Mouse (Mus musculus): ENCODE measurements around the gene Clcn5. TPM values are rescaled to one million over a fixed set of nuclear protein-coding genes. Genes with fewer than 3 reads are reported as not detected.
A peak's percentile ranks its signal among the peaks of the same experiment; 100 is the strongest.

Gene Clcn5
- polyA plus RNA-seq, 1 experiment, result 6.7 TPM

DNA sequence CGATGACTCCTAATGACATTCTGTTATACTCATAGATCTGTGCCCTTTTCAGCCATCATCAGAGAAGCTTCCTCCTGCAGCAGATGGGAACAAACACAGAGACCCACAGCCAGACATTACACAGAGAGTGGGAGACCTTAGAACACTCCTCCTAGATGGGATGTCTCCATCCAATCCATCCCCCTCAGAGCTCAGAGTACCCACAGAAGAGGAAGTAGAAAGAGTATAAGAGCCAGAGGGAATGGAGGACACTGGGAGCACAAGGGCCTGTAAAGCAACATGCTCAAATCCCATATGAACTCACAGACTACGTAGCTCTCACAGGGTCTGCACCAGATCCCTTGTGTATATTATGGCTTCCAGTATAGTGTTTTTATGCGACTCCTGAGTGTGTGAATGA, 115.6 kb downstream of the Clcn5 start:
- no peak overlapping the region for H3K27ac ChIP-seq (ENCODE audit: insufficient read depth, low read depth, low read length)
- 87% methylated on average over 3 of the region's 3 CpGs for WGBS
- H3K36me3 ChIP-seq (ENCODE audit: control insufficient read depth, insufficient read depth, low read length), result no peaks in the 10 kb centered on the region
- no peaks in the 10 kb centered on the region for H3K27me3 ChIP-seq (ENCODE audit: control insufficient read depth, insufficient read depth, low read length)
- no peaks in the 10 kb centered on the region for H3K4me1 ChIP-seq (ENCODE audit: control insufficient read depth, insufficient read depth, insufficient read length, low read length)
- TF ChIP-seq POLR2A (IDR thresholded peaks at IDR 0.05; ENCODE audit: low read depth, low read length), result no peak
- TF ChIP-seq CTCF (IDR thresholded peaks at IDR 0.05; ENCODE audit: extremely low read depth, insufficient read length, insufficient replicate concordance, low read depth, low read length), result no peak
- H3K4me3 ChIP-seq (ENCODE audit: low read depth, low read length), result no peak overlapping the region

GRCm38 (mm10) chrX:7197833-7198232, 121.3 kb downstream of the Clcn5 start:
- Histone ChIP-seq H3K27me3 (ENCODE audit: control insufficient read depth, insufficient read depth, low read length) (no peaks in the 10 kb centered on the region), H3K36me3 (ENCODE audit: control insufficient read depth, insufficient read depth, low read length) (no peaks in the 10 kb centered on the region), H3K4me3 (ENCODE audit: low read depth, low read length) (no peak overlapping the region), H3K27ac (ENCODE audit: insufficient read depth, low read depth, low read length) (no peak overlapping the region), H3K4me1 (ENCODE audit: control insufficient read depth, insufficient read depth, insufficient read length, low read length) (no peaks in the 10 kb centered on the region)
- TF ChIP-seq CTCF (IDR thresholded peaks at IDR 0.05; ENCODE audit: extremely low read depth, insufficient read length, insufficient replicate concordance, low read depth, low read length), result no peak
- TF ChIP-seq POLR2A (IDR thresholded peaks at IDR 0.05; ENCODE audit: low read depth, low read length), result no peak
- 47% methylated on average over 1 of the region's 1 CpGs for WGBS

DNA sequence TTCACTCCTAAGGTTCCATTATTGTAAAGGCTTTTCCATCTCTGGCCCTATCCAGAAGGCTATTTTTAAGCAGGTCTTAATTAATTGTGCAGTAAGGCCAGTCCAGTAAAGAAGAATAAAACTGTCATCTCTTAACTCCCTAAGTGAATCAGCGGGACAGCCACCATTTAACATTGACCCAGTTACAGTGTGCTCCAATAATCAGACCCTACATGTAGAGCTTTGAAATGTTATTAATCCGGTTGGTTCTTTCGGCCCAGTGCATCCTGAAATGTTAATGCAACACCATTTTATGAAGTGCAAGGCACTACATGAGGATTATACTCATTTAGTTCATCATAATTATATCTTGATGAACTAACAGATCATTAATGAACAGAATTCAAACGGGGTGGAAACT, 128.3 kb downstream of the Clcn5 start:
- H3K36me3 ChIP-seq (ENCODE audit: control insufficient read depth, insufficient read depth, low read length), result no peaks in the 10 kb centered on the region
- H3K27ac ChIP-seq (ENCODE audit: insufficient read depth, low read depth, low read length), result no peak overlapping the region
- no peak overlapping the region for H3K4me3 ChIP-seq (ENCODE audit: low read depth, low read length)
- WGBS, result 84% methylated on average over 4 of the region's 4 CpGs
- H3K27me3 ChIP-seq (ENCODE audit: control insufficient read depth, insufficient read depth, low read length), result no peaks in the 10 kb centered on the region
- 0 out of 2 replicates have a peak, but pooled peaks cover 2% of the 10 kb centered on the region for H3K4me1 ChIP-seq (ENCODE audit: control insufficient read depth, insufficient read depth, insufficient read length, low read length)
- no peak for TF ChIP-seq POLR2A (IDR thresholded peaks at IDR 0.05; ENCODE audit: low read depth, low read length)
- no peak for TF ChIP-seq CTCF (IDR thresholded peaks at IDR 0.05; ENCODE audit: extremely low read depth, insufficient read length, insufficient replicate concordance, low read depth, low read length)

- 10% methylated on average over 17 of the region's 17 CpGs for WGBS
Measured at GRCm38 (mm10) chrX:7188311-7188807, 130.8 kb downstream of the Clcn5 start.

DNA sequence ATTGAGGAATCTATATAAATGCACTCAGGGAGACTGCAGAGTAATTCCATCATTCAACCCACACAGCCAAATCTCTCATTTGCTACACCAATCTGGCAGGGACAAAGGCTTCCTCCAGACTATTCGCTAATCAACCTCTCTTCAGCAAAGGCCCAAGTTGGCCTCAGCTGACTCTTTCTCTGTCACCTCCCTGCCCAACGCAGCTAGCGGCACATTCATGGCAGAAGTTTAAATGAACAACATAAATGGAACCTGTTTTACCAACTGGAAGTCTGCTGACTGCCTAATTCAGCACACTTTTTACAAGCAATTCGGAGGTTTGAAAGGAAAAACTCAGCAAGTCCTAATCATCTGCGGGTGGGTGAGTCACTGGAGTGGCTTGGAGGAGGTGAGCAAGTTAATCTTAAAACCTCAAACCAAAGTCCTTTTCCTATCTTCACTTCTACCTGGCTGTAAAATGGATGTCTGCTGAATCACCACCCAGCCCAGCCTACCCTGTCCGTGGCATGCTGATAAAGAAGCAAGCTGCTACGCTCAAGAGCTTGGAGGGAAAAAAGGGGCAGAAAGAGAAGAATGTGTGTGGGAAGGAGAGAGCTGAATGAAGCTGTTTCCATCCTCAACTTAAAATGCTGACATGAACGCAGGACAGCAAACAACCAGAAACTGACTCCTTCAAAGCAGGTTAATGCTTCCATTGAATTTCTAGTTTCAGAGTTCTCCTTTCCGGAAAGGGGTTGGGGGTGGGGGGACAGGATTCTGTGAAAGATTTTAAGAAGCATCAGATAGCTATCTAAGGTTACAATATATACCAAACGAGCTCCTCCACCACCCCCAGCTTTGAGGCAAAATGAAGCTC, 131.5 kb downstream of the Clcn5 start:
- 32% methylated on average over 10 of the region's 10 CpGs for WGBS
- TF ChIP-seq POLR2A (IDR thresholded peaks at IDR 0.05; ENCODE audit: low read depth, low read length) (no peak), CTCF (IDR thresholded peaks at IDR 0.05; ENCODE audit: extremely low read depth, insufficient read length, insufficient replicate concordance, low read depth, low read length) (no peak)
- H3K27ac ChIP-seq (ENCODE audit: insufficient read depth, low read depth, low read length), result peak overlapping the region; percentile 98
- peak overlapping the region; percentile 70 for H3K4me3 ChIP-seq (ENCODE audit: low read depth, low read length)
- peaks cover 11% of the 10 kb centered on the region for H3K36me3 ChIP-seq (ENCODE audit: control insufficient read depth, insufficient read depth, low read length)
- 0 out of 2 replicates have a peak, but pooled peaks cover 2% of the 10 kb centered on the region for H3K4me1 ChIP-seq (ENCODE audit: control insufficient read depth, insufficient read depth, insufficient read length, low read length)
- H3K27me3 ChIP-seq (ENCODE audit: control insufficient read depth, insufficient read depth, low read length), result no peaks in the 10 kb centered on the region

More at GRCm38 (mm10) chrX:7188311-7188807, 130.8 kb downstream of the Clcn5 start:
- Histone ChIP-seq H3K27ac (ENCODE audit: insufficient read depth, low read depth, low read length) (peak overlapping the region; percentile 77), H3K4me1 (ENCODE audit: control insufficient read depth, insufficient read depth, insufficient read length, low read length) (0 out of 2 replicates have a peak, but pooled peaks cover 2% of the 10 kb centered on the region), H3K36me3 (ENCODE audit: control insufficient read depth, insufficient read depth, low read length) (peaks cover 8% of the 10 kb centered on the region), H3K4me3 (ENCODE audit: low read depth, low read length) (peak overlapping the region; percentile 64), H3K27me3 (ENCODE audit: control insufficient read depth, insufficient read depth, low read length) (no peaks in the 10 kb centered on the region)
- TF ChIP-seq POLR2A (IDR thresholded peaks at IDR 0.05; ENCODE audit: low read depth, low read length) (no peak), CTCF (IDR thresholded peaks at IDR 0.05; ENCODE audit: extremely low read depth, insufficient read length, insufficient replicate concordance, low read depth, low read length) (no peak)

- Histone ChIP-seq H3K27ac (ENCODE audit: insufficient read depth, low read depth, low read length) (no peak overlapping the region), H3K36me3 (ENCODE audit: control insufficient read depth, insufficient read depth, low read length) (peaks cover 12% of the 10 kb centered on the region), H3K27me3 (ENCODE audit: control insufficient read depth, insufficient read depth, low read length) (no peaks in the 10 kb centered on the region), H3K4me3 (ENCODE audit: low read depth, low read length) (no peak overlapping the region), H3K4me1 (ENCODE audit: control insufficient read depth, insufficient read depth, insufficient read length, low read length) (peaks cover 2% of the 10 kb centered on the region; the same call in 1 of the 2 replicates)
- TF ChIP-seq POLR2A (IDR thresholded peaks at IDR 0.05; ENCODE audit: low read depth, low read length) (no peak), CTCF (IDR thresholded peaks at IDR 0.05; ENCODE audit: extremely low read depth, insufficient read length, insufficient replicate concordance, low read depth, low read length) (no peak)
- 81% methylated on average over 5 of the region's 5 CpGs for WGBS
Measured at GRCm38 (mm10) chrX:7170156-7170555, 149.0 kb downstream of the Clcn5 start.

- WGBS, result 67% methylated on average over 5 of the region's 5 CpGs
- H3K36me3 ChIP-seq (ENCODE audit: control insufficient read depth, insufficient read depth, low read length), result peaks cover 15% of the 10 kb centered on the region
- H3K27ac ChIP-seq (ENCODE audit: insufficient read depth, low read depth, low read length), result no peak overlapping the region
- H3K27me3 ChIP-seq (ENCODE audit: control insufficient read depth, insufficient read depth, low read length), result no peaks in the 10 kb centered on the region
- peaks cover 2% of the 10 kb centered on the region; the same call in 1 of the 2 replicates for H3K4me1 ChIP-seq (ENCODE audit: control insufficient read depth, insufficient read depth, insufficient read length, low read length)
- TF ChIP-seq POLR2A (IDR thresholded peaks at IDR 0.05; ENCODE audit: low read depth, low read length), result no peak
- H3K4me3 ChIP-seq (ENCODE audit: low read depth, low read length), result no peak overlapping the region
Measured at GRCm38 (mm10) chrX:7168799-7169198, 150.4 kb downstream of the Clcn5 start.
